Mouse (Mus musculus): ENCODE measurements around the gene A930017K11Rik. TPM values are rescaled to one million over a fixed set of nuclear protein-coding genes. Genes with fewer than 3 reads are reported as not detected.

Gene A930017K11Rik
- polyA plus RNA-seq, 1 experiment from 2014 or later, result not detected

DNA sequence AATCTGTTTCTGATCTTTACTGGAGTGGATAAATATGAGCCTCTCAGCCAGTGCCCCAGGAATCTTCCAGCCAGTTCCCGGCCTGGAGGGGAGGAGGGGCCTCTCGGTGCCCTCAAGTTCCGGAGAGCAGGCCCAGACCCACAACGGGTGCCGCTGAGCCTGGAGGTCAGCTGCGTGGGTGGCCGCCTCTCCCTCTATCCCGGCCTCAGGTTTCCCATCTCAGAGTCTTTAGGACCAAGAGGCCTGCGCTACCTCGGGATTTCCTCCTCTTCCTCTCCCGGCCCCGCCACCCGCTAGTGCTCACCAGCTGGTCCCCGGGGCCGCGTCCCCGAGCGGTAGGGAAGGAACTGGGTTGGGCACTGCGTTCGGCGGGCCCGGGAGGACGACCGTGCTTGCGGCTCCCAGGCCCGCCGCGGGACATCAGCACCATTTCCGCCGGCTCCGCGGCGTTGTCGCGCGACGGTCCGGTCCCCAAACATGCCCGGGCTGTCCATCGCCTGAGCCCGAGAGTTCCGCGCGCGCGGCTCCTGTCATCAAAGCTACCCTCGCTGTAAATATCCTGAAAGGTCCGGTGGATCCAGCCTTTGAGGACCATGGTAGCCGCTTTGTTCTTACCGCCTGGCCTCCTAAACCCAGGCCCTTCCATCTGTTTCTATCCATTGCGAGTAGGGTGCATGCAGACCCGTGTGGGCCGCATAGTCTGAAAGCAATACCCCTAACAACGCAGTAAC lies 10.7 kb downstream of the A930017K11Rik start:
- peak; percentile 65 for DNase-seq (ENCODE audit: low spot score)

DNA sequence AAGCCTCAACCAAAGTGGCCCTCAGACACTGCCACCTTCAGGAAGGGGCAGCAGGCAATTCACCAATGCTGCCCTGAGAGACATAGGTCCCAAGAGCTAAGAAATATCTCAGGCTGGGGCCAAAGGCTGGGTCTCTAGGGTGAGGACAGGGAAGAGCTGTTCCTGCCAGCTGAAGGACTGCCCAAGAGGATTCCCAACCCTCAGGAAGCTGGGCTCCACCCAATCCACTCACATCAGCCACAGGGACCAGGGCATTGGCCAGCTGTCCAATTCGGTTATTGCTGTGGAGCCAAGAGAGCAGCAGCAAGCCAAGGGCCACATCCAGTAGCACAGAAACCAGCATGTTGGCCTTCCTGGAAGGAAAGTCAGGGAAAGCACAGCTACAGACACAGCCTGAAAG lies 17.8 kb downstream of the A930017K11Rik start:
- DNase-seq (ENCODE audit: low spot score), result no peak

DNA sequence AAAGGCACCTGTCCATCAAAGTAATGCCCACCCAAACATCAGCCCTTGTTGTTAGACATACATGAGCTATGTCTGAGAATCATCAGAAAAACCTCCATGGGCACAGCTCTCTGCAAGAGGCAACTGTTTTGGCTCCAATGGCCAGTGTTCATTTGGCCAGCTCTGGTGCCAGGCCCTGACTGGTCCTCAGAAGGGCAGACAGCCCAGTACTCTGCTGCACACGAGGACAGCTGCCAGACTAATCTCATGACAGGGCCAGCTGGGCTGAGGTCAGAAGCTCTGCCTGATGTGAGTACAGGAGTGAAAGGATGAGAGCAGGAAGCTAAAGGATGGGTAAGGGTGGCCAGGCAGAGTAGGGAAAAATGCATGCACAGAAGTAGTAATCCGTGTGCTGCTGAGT lies 27.0 kb downstream of the A930017K11Rik start:
- no peak for DNase-seq (ENCODE audit: low spot score)

DNA sequence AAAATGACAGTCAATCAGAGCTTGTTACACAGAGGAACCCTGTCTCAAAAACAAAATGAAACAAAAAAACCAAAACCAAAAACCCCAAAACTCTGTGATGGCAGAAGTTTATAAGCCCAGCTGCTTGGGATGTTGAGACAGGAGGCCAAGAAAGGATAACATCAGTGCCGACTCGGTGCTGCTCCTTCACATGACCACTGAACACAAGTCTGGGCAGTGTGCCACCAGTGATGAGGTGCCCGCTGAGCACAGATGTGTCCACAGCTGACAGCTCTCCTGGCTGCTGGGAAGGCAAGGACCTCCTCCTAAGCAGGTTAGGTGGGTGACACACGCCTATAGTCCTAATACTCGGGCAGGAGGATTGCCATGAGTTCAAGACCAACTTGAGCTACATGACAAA lies 30.2 kb downstream of the A930017K11Rik start:
- DNase-seq (ENCODE audit: low spot score), result no peak

DNA sequence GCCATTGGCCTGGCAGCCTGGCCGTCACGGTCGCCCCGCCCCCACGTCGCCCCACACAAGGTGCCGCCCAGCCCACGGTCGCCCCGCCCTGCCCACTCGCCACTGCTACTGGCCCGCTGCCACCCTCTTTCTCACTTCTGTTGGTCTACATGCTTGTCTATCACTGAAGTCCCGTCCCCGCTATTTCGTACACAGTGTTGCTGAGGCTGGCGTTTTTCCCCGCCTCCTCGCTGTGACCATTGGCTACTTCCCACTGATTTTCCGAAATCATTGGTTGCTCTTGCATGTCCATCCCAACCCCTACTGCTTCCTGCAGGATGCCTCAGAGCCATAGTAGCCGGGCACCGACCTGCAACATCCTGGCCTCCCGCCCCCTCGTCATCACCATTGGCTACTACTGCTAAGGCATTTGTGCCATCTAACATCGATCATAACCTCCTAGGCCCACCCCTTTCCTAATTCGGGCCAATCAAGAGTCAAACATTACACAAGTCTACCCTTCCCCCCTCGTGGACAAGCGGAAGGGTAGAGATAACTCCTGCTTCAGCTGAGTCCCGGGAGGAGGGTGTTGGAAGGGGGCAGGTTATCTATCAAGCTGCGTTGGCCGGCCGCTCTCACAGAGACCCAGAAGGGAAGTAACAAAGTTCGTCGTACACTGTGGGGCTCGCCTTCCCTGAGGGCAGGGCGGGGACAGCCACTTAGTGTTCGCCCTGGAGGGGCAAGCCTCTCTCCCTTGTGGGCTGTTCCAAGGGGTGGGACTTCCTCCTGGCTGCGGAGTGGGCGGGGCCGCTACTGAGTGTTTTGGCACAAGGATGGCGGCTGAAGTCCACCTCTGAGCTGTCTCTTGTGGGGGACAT lies 32.4 kb downstream of the A930017K11Rik start:
- peak; percentile 99 for DNase-seq (ENCODE audit: low spot score)

DNA sequence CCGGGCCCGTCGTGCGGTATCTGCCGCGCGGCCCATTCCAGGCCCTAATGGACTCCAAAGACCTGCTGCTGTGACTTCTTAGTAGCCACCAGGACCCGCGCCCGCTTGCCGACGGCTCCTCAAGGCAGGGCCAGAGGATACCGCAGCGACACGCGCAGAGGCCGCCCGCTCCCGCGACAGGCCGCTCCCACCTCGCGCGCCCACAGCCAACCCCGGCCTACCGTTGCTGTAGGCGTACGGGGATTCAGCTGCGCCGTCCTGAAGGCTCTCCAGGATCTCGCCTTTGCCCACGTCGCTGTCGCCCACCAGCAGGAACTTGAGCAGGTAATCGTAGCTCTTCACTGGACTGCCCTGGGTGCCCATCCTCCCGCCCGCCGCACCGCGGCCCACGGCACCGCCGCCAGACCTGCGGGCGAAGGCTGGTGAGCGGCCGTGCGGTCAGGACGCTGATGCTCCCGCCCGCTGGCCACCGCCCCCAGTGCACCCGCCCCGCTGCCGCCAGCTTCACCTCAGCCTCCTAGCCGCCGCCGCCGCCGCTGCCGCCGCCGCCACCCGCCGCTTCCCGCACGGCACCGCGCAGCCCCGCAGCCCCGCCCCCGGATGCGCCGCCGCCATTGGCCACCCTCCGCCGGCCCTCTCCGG lies 33.1 kb downstream of the A930017K11Rik start, which contains the start of gene Rab40c:
Gene Rab40c (minus strand): TSS at position 584 of the 642 bp plus-strand sequence.
- peak; percentile 56 for DNase-seq (ENCODE audit: low spot score)

DNA sequence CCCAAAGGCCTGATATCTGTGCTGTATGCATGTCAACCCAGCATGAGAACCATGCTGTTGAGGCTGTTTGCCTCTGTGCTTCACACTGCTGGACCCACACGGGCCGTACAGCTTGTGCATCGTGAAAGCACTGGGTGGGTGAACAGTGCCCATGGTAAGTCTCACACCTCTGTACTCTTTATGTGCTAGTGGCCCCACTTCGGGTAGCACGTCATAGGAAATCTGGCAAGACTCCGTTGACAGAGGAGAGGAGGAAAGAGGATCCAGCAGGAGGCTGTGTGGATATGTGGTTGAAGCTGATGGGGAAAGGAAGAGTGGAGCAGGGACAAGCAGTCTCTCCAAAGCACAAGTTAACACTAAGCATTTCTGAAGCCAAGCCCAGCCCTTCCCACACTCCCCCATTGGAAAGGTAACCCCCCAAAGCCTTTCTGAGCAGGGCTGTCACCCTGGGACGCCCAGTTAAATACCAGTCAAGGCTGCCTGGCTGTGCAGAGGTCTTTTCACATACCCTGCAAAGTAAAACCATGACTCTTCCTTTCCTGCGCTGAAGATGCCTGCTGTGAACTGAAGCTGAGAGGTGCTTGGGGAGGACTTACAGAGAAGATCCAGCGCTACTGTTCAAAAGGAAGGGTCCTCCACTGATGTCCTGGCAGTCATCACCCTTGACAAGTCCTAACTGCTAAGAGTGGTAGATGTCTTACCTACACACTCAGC lies 34.2 kb downstream of the A930017K11Rik start:
- no peak for DNase-seq (ENCODE audit: low spot score)

DNA sequence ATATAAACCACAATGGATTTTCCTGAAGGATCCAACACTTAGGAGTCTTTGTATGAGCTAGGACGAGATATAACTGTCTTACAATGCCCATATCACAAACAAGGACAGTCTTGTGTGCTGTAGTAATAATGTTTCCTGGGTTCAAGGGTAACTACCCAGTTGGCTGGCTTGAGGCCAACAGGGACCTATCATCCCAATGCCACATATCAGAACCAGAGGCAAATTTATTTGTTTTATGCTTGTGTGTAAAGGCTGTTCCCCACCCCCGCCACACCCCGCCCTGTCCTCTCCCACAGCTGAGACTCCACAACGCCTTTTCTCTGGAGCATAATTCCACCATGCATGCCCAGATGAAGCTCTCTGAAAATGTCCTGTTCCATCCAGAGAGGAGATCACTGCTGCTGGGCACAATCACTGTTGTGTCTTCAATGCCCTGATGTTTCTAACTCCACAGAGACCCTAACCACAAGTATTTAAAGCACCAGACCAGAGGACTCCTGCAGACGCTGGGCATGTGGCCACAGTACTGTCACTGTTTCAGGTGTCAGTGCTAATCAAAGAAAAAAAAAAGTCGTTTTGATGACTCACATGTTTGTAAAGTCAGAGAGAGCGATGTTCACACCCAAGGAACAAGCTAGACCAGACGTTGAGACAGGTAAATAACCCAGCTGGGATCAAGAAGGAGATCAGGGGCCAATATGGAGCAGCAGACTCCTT lies 35.3 kb downstream of the A930017K11Rik start:
- DNase-seq (ENCODE audit: low spot score), result no peak

DNA sequence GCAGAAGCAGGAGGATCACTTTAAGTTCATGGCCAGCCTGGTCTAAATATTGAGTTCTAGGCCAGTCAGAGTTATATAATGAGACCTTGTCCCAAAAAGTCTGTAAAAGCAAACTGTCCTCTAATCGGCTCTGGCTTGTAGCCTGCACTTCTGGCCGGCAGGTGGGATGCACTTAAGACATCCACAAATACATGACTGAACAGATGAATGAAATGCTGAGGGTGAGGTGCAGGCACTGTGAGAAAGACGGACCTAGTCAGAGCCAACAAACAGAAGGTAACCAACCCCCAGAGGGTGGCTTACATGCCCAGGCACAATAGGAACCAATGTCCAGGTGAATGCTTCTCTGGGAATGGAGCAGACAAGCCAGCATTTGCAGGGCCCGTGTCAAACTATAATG lies 38.1 kb downstream of the A930017K11Rik start:
- DNase-seq (ENCODE audit: low spot score), result no peak

DNA sequence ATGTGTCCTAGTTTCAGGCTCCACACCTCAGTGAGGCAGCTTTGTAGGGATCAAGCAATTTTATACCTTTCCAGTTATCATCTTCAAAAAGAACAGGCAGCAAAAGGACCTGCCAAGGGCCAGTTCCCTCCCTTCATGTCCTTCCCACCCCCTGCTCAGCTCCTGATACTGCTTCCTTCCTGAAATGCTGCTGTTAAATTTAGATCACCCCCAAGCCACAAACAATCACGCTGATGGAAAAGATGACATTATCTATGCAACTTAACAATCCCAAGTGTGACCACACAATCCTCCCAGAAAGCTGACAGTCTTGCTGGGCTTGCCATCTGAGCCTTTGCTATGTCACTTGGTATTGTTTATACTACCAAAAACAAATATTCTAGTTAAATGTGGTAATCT lies 38.5 kb downstream of the A930017K11Rik start:
- no peak for DNase-seq (ENCODE audit: low spot score)

DNA sequence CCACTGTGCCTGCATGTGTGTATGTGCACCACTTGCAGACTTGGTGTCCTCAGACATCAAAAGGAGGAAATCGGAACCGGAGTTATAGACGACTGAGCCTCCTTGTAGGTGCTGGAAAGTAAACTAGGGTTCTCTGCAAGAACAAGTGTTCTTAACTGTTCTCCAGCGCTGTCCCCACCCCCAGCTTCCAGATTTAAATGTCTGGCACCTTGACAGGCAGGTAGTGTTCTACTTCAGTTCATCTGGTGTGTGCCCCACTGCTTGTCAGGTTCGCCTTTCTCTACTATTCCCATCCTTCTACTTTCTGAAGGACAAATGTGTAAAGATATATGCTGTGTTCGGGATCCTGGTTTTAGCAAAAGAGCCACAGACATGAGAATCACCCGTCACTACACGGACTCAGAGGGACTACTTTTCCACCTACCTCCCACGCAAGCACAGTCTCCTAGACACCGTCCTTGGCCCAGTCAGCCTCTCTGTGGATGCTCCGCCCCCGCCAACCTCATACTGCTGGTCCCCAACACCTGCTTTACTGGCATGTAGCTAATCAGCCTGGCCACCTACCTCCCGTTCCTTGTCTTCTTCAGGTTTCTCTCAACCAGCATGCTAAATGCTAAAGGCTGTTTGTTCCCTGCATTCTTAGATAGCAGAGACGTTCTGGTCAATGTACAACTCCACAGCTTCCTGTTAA lies 39.0 kb downstream of the A930017K11Rik start:
- DNase-seq (ENCODE audit: low spot score), result no peak

DNA sequence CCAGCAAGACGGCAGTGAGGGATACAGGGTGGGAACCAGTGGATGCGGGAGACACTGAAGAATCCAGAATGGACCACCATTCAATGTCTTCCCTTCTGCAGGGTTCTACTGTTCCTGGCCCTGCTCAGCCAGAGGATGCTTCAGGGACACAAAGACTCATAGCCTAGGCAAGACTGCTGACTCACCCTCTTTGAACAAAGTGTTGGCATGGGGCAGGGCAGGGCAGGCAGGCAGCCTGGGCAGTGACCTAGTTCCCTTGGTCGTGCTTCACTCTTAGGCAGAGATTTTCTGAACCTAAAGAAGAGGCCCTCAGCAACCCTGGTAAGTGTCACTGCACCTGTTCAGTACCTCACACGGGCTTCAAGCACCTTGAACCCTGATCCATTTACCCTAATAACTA lies 40.5 kb downstream of the A930017K11Rik start:
- DNase-seq (ENCODE audit: low spot score), result no peak

DNA sequence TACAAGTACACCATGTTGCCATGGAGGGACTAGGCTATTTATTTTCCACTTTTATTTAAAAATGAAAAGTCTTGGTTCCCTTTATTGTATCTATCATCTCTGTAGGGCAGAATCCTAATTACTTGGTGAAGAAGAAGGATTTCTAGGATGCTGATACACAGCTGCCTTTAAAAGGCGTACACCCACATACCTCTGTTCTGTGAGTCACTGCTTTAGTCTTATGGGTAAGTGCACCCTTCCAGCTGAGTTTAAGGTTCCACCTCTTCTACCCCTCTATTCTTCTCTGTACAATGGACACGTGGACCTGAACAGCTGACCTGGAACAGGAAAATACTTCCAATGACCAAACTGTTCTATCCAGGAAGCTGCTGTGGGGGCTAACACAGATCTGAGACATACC lies 44.7 kb downstream of the A930017K11Rik start:
- no peak for DNase-seq (ENCODE audit: low spot score)

DNA sequence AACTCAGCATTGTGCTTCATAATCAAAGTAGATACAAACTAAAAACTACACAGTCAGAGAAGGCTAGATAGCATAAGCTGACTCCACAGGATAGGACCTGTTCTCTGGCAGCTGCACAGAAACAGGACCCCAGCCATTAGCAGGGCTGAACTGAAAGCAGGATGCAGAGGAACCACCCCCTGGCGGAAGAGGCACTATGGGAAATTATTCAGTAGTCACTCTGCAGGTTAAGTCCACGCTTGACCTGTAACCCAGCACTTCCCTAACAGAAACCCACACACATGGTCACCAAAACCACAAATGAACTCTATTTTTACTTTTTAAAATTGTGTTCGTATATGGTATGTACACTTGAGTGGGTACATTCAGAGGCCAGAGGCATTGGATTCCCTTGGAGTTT lies 49.3 kb downstream of the A930017K11Rik start:
- no peak for DNase-seq (ENCODE audit: low spot score)

DNA sequence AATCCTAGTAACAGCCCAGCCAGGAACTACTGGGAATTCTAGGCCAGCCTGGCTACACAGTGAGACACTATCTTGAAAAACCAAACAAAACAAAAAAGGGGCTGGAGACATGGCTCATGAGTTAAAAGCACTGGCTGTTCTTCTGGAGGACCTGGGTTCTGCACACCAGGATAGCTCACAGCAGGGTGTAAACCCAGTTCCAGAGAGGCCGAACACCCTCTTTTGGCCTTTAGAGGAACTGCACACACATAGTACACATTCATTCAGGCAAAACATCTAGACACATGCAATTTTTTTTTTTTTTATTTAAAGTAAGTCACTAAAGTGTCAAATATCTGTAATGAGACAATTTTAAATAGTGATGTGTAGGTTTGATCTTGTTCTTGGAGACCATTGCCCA lies 52.2 kb downstream of the A930017K11Rik start:
- DNase-seq (ENCODE audit: low spot score), result no peak

Other genes with a start within 250 kb of the A930017K11Rik start
- 4.6 and 5.5 TPM in 2 replicates for gene Gng13, start 235.4 kb downstream of the A930017K11Rik start, polyA plus RNA-seq (2015; fragmentation: Nextera tagmentation; extraction: Ambion mirVana)
- 21.1 and 23.5 TPM in 2 replicates for gene Chtf18, start 225.1 kb downstream of the A930017K11Rik start, polyA plus RNA-seq (2015; fragmentation: Nextera tagmentation; extraction: Ambion mirVana)
- gene Rpusd1, start 224.9 kb downstream of the A930017K11Rik start, polyA plus RNA-seq (2015; fragmentation: Nextera tagmentation; extraction: Ambion mirVana), result 16.9 and 18.7 TPM in 2 replicates
- 0.14 and 0.36 TPM in 2 replicates for gene Mslnl, start 216.5 kb downstream of the A930017K11Rik start, polyA plus RNA-seq (2015; fragmentation: Nextera tagmentation; extraction: Ambion mirVana)
- 12.0 and 13.7 TPM in 2 replicates for gene Msln, start 198.2 kb downstream of the A930017K11Rik start, polyA plus RNA-seq (2015; fragmentation: Nextera tagmentation; extraction: Ambion mirVana)
- gene Narfl, start 178.8 kb downstream of the A930017K11Rik start, polyA plus RNA-seq (2015; fragmentation: Nextera tagmentation; extraction: Ambion mirVana), result 29.0 and 30.9 TPM in 2 replicates
- gene Haghl, start 166.9 kb downstream of the A930017K11Rik start, polyA plus RNA-seq (2015; fragmentation: Nextera tagmentation; extraction: Ambion mirVana), result 55.2 and 60.5 TPM in 2 replicates
- 0.27 and 0.47 TPM in 2 replicates for gene Ccdc78, start 166.0 kb downstream of the A930017K11Rik start, polyA plus RNA-seq (2015; fragmentation: Nextera tagmentation; extraction: Ambion mirVana)
- gene Fam173a, start 159.7 kb downstream of the A930017K11Rik start, polyA plus RNA-seq (2015; fragmentation: Nextera tagmentation; extraction: Ambion mirVana), result 126 and 131 TPM in 2 replicates
- gene AC134908.4, start 156.9 kb downstream of the A930017K11Rik start, polyA plus RNA-seq (2015; fragmentation: Nextera tagmentation; extraction: Ambion mirVana), result not detected in 2 replicates
- gene Metrn, start 155.4 kb downstream of the A930017K11Rik start, polyA plus RNA-seq (2015; fragmentation: Nextera tagmentation; extraction: Ambion mirVana), result 68.5 and 71.6 TPM in 2 replicates
- gene Fbxl16, start 143.5 kb downstream of the A930017K11Rik start, polyA plus RNA-seq (2015; fragmentation: Nextera tagmentation; extraction: Ambion mirVana), result 0.12 TPM in 1 of 2 replicates, not detected in the other
- 25.8 and 27.3 TPM in 2 replicates for gene Wdr24, start 128.9 kb downstream of the A930017K11Rik start, polyA plus RNA-seq (2015; fragmentation: Nextera tagmentation; extraction: Ambion mirVana)
- gene Jmjd8, start 123.7 kb downstream of the A930017K11Rik start, polyA plus RNA-seq (2015; fragmentation: Nextera tagmentation; extraction: Ambion mirVana), result 28.8 and 32.2 TPM in 2 replicates
- 181 and 191 TPM in 2 replicates for gene Stub1, start 119.2 kb downstream of the A930017K11Rik start, polyA plus RNA-seq (2015; fragmentation: Nextera tagmentation; extraction: Ambion mirVana)
- 0.38 and 0.45 TPM in 2 replicates for gene Rhbdl1, start 115.3 kb downstream of the A930017K11Rik start, polyA plus RNA-seq (2015; fragmentation: Nextera tagmentation; extraction: Ambion mirVana)
- gene Gm20683, start 110.8 kb downstream of the A930017K11Rik start, polyA plus RNA-seq (2015; fragmentation: Nextera tagmentation; extraction: Ambion mirVana), result 1.2 and 1.5 TPM in 2 replicates
- 19.7 and 22.6 TPM in 2 replicates for gene Rhot2, start 107.7 kb downstream of the A930017K11Rik start, polyA plus RNA-seq (2015; fragmentation: Nextera tagmentation; extraction: Ambion mirVana)
- 9.8 and 10.1 TPM in 2 replicates for gene Wdr90, start 91.1 kb downstream of the A930017K11Rik start, polyA plus RNA-seq (2015; fragmentation: Nextera tagmentation; extraction: Ambion mirVana)
- 24.1 and 24.5 TPM in 2 replicates for gene Mcrip2, start 83.8 kb downstream of the A930017K11Rik start, polyA plus RNA-seq (2015; fragmentation: Nextera tagmentation; extraction: Ambion mirVana)
- gene Mettl26, start 77.5 kb downstream of the A930017K11Rik start, polyA plus RNA-seq (2015; fragmentation: Nextera tagmentation; extraction: Ambion mirVana), result 43.5 and 47.0 TPM in 2 replicates
- 0.46 and 0.51 TPM in 2 replicates for gene Wfikkn1, start 71.7 kb downstream of the A930017K11Rik start, polyA plus RNA-seq (2015; fragmentation: Nextera tagmentation; extraction: Ambion mirVana)
- gene Rab40c, start 32.8 kb downstream of the A930017K11Rik start, polyA plus RNA-seq (2015; fragmentation: Nextera tagmentation; extraction: Ambion mirVana), result 14.9 and 20.0 TPM in 2 replicates
- 28.8 and 34.6 TPM in 2 replicates for gene Pigq, start 7.6 kb downstream of the A930017K11Rik start, polyA plus RNA-seq (2015; fragmentation: Nextera tagmentation; extraction: Ambion mirVana)
- gene Nhlrc4, start 7.6 kb downstream of the A930017K11Rik start, polyA plus RNA-seq (2015; fragmentation: Nextera tagmentation; extraction: Ambion mirVana), result 0.36 and 0.46 TPM in 2 replicates
- 15.3 and 17.0 TPM in 2 replicates for gene Capn15, start 33.2 kb upstream of the A930017K11Rik start, polyA plus RNA-seq (2015; fragmentation: Nextera tagmentation; extraction: Ambion mirVana)
- gene Rab11fip3, start 117.0 kb upstream of the A930017K11Rik start, polyA plus RNA-seq (2015; fragmentation: Nextera tagmentation; extraction: Ambion mirVana), result 3.1 and 4.7 TPM in 2 replicates
- gene Decr2, start 137.8 kb upstream of the A930017K11Rik start, polyA plus RNA-seq (2015; fragmentation: Nextera tagmentation; extraction: Ambion mirVana), result 11.4 and 13.1 TPM in 2 replicates
- gene Nme4, start 143.0 kb upstream of the A930017K11Rik start, polyA plus RNA-seq (2015; fragmentation: Nextera tagmentation; extraction: Ambion mirVana), result 41.9 and 46.1 TPM in 2 replicates
- 2.2 and 2.4 TPM in 2 replicates for gene Tmem8, start 160.7 kb upstream of the A930017K11Rik start, polyA plus RNA-seq (2015; fragmentation: Nextera tagmentation; extraction: Ambion mirVana)
- 158 and 161 TPM in 2 replicates for gene Mrpl28, start 170.9 kb upstream of the A930017K11Rik start, polyA plus RNA-seq (2015; fragmentation: Nextera tagmentation; extraction: Ambion mirVana)
- gene Axin1, start 186.1 kb upstream of the A930017K11Rik start, polyA plus RNA-seq (2015; fragmentation: Nextera tagmentation; extraction: Ambion mirVana), result 14.4 and 22.8 TPM in 2 replicates
- gene Pdia2, start 246.5 kb upstream of the A930017K11Rik start, polyA plus RNA-seq (2015; fragmentation: Nextera tagmentation; extraction: Ambion mirVana), result not detected in 2 replicates